Mouse (Mus musculus) CH12.LX (cell line): ENCODE data around the gene Pvr.
"Not testable (repeated sequence)": the region's sequence is repeated elsewhere in the genome, so short reads cannot be mapped to it uniquely, and the experiment has no call there.

ENCODE experiments used
- CHD1 ChIP-seq: IDR thresholded peaks from 2 replicates; pipeline ENCODE4 v1.6.1; 2012; ENCODE audit warnings: low read depth, low read length, improper control_type of control experiment, inconsistent platforms
- CTCF ChIP-seq, 2 experiments: IDR thresholded peaks in 1 of 2; conservative IDR thresholded peaks in 1 of 2; 2 replicates each; pipeline ENCODE4 v1.5.1; 2011 to 2012; ENCODE audit warnings: low read depth in 2 of 2, low read length in 2 of 2, improper control_type of control experiment in 1 of 2, inconsistent platforms in 1 of 2, mild to moderate bottlenecking in 1 of 2, moderate library complexity in 1 of 2
- EP300 ChIP-seq: IDR thresholded peaks from 2 replicates; pipeline ENCODE4 v1.6.1; 2011; ENCODE audit warnings: low read length, improper control_type of control experiment
- NRF1 ChIP-seq: IDR thresholded peaks from 2 replicates; pipeline ENCODE4 v1.6.1; 2014; ENCODE audit warnings: low read depth, mild to moderate bottlenecking, inconsistent platforms, low read length, improper control_type of control experiment, moderate library complexity
- POLR2A ChIP-seq: IDR thresholded peaks from 2 replicates; pipeline ENCODE4 v1.6.1; 2011; ENCODE audit warnings: low read depth, mild to moderate bottlenecking, improper control_type of control experiment, low read length
- SIN3A ChIP-seq: IDR thresholded peaks from 2 replicates; pipeline ENCODE4 v1.6.1; 2012; ENCODE audit warnings: low read length, improper control_type of control experiment, inconsistent platforms
- SMC3 ChIP-seq: IDR thresholded peaks from 2 replicates; pipeline ENCODE4 v1.6.1; 2011; ENCODE audit warnings: low read depth, low read length, improper control_type of control experiment
- TBP ChIP-seq: conservative IDR thresholded peaks from 2 replicates; pipeline ENCODE4 v1.6.1; 2011; ENCODE audit warnings: low read depth, low read length, improper control_type of control experiment
- TCF12 ChIP-seq: IDR thresholded peaks from 2 replicates; pipeline ENCODE4 v1.6.1; 2014; ENCODE audit warnings: low read depth, mild to moderate bottlenecking, inconsistent platforms, low read length, improper control_type of control experiment
- ZNF384 ChIP-seq: IDR thresholded peaks from 2 replicates; pipeline ENCODE4 v1.6.1; 2012; ENCODE audit warnings: low read depth, low read length, improper control_type of control experiment, inconsistent platforms

- TF ChIP-seq NRF1; EP300; CTCF (conservative IDR thresholded peaks at IDR 0.05 in 1 of 2, IDR thresholded peaks at IDR 0.05 in 1 of 2; ENCODE audit: low read depth in 2 of 2, low read length in 2 of 2); POLR2A; TBP; ZNF384; CHD1; SIN3A; SMC3; TCF12: not testable (repeated sequence)
Observed at GRCm38 (mm10) chr7:19930481-19930880, 9.5 kb upstream of the Pvr start.
